Mouse (Mus musculus) megakaryocyte, embryonic 14.5 days (primary cell): ENCODE results near the gene Farsa.

Source experiments
- FLI1 ChIP-seq: IDR thresholded peaks from 2 replicates; pipeline ENCODE4 v1.6.1; 2012; ENCODE audit warnings: low read length, inconsistent platforms, mixed read lengths
- GATA1 ChIP-seq: IDR thresholded peaks from 3 replicates; pipeline ENCODE4 v1.6.1; 2012; ENCODE audit warnings: mixed read lengths, low read length, inconsistent platforms, borderline replicate concordance

DNA sequence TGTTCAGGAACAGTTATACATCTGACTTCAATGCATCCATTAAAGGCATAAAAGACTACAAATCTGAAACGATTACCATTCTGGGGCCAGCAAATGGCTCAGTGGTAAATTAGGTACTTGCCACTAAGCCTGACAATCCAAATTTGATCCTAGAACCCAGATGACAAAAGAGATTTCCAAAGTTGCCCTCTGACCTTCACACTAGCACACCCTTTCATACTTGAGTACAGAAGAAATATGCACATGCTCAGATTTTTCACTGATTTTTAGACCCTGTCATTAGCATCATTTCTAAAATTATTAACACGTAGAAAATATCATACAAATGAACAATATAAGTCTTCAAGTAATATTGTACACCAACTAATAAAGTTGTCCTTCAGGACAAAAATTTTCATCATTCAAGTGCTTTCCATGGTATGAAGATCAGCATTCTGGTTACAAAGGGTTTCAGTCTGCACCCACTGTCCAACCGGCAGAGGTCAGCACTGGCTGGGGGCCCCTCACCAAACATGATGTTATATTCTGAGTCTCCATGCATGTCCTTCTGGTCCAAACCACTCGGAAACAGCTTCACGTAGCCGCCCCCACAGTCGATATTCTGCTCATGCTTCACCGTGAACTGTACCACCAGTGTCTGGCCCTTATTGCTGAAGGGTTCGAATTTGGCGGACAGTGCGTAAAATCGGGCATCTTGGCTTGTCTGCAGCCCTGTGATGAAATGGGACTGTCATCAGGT lies 11.3 kb upstream of the Farsa start:
- TF ChIP-seq FLI1 (no peak), GATA1 (no peak)
